Mouse (Mus musculus) liver, embryonic 14.5 days (tissue): Measurements from ENCODE around the gene Hdac1.

Experiments used
- CTCF ChIP-seq: IDR thresholded peaks from 2 replicates; pipeline ENCODE4 v1.5.1; 2016; ENCODE audit warnings: antibody characterized with exemption, low read depth, control low read depth
- EP300 ChIP-seq: IDR thresholded peaks from 2 replicates; pipeline ENCODE4 v1.6.1; 2016; ENCODE audit warnings: antibody characterized with exemption, low read depth

DNA sequence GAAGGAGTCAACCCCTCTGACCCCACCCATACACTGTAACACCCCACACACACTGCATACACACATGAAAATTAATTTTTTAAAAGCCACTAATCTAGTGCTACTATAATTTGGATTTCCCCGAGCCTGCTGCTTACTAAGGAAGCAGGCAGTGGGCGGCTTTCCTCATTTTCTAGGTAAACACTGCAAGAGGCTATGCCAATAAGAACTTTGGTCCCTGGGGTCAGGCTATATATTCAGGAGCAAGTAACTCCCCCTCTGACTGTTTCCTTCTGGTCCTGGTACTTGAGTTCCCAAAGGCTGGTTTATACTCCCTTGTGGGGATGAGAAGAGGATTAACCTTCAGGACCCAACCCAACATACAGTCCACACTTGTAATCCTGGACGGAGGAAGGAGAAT is 16.6 kb downstream of the Hdac1 start:
- no peak for TF ChIP-seq EP300
- TF ChIP-seq CTCF: no peak
